Mouse (Mus musculus) liver, embryonic 14.5 days (tissue): ENCODE measurements at regions not wholly inside any gene's neighbourhood (a gene's known extent, or its start where the extent isn't known, plus 50 kb on each side); places are given as distances from the start of the nearest gene placed in this dataset.

Experiments
- CTCF ChIP-seq: IDR thresholded peaks from 2 replicates; pipeline ENCODE4 v1.5.1; 2016; ENCODE audit warnings: antibody characterized with exemption, low read depth, control low read depth
- EP300 ChIP-seq: IDR thresholded peaks from 2 replicates; pipeline ENCODE4 v1.6.1; 2016; ENCODE audit warnings: antibody characterized with exemption, low read depth

- TF ChIP-seq CTCF (no peak), EP300 (no peak)
Measured at GRCm38 (mm10) chr12:56020547-56020946, 184.4 kb downstream of the Brms1l start.
